Mouse (Mus musculus) layer of hippocampus, adult 11-12 months (tissue): Measurements from ENCODE around the gene Olfr1391.
"Not testable (repeated sequence)": the region's sequence is repeated elsewhere in the genome, so short reads cannot be mapped to it uniquely, and the experiment has no call there.

ENCODE experiments used
- DNase-seq: peaks from one replicate; pipeline ENCODE4 v3.0.0; 2022; ENCODE audit warnings: low spot score

The Olfr1391 gene

GRCm38 (mm10) chr11:49322442-49322841 is at the start of gene Olfr1391:
Gene Olfr1391 (plus strand): TSS chr11:49322742.
- no peak for DNase-seq

DNA sequence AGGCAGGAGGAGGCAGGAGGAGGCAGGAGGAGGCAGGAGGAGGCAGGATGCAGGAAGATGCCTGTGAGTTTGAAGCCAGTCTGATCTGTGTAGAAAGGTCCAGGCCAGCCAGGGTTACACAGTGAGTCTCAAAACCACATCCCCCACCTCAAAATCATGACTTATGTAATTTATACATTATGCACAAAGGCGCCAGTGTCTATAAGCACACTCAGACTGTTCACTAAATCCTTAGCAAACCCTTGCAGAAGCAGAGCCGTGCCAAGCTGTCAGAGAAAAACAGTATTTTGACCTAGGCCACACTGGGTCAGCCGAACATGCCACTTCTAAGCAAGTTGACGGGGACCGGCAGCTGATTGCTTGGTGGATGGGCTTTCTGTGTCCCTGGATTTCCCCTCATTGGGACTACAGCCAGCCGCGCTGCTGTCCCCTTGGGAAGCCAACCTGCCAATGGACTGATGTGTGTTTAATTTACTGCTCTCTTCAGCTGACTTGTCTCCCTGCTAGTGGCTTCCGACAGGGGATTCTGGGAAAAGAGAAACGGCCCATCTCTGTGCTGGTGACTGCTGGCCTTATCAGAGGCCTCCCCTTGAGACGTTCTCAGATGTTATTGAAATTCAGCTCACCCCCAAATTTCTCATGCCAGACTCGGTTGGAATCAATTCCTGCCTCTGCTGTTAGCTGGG is 48.6 kb upstream of the Olfr1391 start:
- DNase-seq, result no peak

GRCm38 (mm10) chr11:49278222-49278621 is 44.3 kb upstream of the Olfr1391 start, which contains the start of gene Olfr1393:
Gene Olfr1393 (plus strand): TSS chr11:49278304.
- DNase-seq, result no peak

GRCm38 (mm10) chr11:49284982-49285381 is 37.6 kb upstream of the Olfr1391 start, which contains the start of gene Olfr1392:
Gene Olfr1392 (plus strand): TSS chr11:49285282.
- not testable (repeated sequence) for DNase-seq

- DNase-seq, result no peak
These were observed 35.3 kb upstream of the Olfr1391 start for GRCm38 (mm10) chr11:49287251-49287650.

GRCm38 (mm10) chr11:49292777-49293176 is 29.8 kb upstream of the Olfr1391 start:
- peak; percentile 35 for DNase-seq

- DNase-seq, result no peak
These were observed 18.1 kb upstream of the Olfr1391 start, which contains the start of gene Olfr10 for GRCm38 (mm10) chr11:49304441-49304840. Gene Olfr10 (plus strand): TSS chr11:49304741.

- DNase-seq, result not testable (repeated sequence)
These were observed 14.0 kb upstream of the Olfr1391 start for GRCm38 (mm10) chr11:49308547-49308946.

GRCm38 (mm10) chr11:49326726-49327125 is 4.2 kb downstream of the Olfr1391 start:
- DNase-seq, result peak; percentile 3

DNA sequence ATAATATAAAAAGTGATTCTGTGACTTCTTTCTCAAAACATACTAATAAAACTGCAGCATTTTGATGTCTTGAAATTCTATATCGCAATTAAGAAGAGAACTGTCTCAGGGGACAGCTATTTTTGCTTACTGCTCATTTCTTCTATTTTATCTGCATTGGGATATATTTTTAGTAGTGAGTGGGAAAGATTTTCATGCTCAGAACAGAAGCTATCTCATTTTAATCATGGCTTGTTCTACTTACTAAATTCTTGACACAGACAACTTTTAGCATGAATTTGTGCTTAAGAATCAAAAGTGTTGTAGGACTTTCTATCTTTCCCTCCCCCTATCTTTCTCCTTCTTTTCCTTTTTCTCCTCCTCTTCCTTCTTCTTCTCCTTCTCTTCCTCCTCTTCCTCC is 7.1 kb downstream of the Olfr1391 start:
- no peak for DNase-seq

DNA sequence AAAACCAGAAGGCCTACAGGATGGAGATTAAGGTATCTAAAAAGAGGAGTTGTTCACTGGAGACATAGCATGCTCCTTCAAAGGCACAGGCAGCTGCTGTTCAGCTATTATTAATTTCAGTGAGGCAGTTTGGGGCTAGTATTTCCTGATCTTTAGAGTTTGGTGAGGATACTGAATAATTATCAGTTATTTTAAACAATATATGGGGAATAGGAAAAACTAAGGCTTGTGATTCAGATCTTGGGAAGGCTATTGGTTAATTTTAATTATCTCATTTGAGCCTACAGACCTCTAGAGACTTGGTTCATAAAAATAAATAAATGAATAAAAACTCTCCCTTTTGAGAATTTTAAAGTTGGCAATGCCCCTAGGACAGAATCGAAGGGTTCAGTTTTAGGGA is 12.3 kb downstream of the Olfr1391 start, which contains the start of gene Olfr1390:
TSS of gene Olfr1390 (plus strand) at position 301 of the 400 bp plus-strand sequence.
- DNase-seq, result no peak

DNA sequence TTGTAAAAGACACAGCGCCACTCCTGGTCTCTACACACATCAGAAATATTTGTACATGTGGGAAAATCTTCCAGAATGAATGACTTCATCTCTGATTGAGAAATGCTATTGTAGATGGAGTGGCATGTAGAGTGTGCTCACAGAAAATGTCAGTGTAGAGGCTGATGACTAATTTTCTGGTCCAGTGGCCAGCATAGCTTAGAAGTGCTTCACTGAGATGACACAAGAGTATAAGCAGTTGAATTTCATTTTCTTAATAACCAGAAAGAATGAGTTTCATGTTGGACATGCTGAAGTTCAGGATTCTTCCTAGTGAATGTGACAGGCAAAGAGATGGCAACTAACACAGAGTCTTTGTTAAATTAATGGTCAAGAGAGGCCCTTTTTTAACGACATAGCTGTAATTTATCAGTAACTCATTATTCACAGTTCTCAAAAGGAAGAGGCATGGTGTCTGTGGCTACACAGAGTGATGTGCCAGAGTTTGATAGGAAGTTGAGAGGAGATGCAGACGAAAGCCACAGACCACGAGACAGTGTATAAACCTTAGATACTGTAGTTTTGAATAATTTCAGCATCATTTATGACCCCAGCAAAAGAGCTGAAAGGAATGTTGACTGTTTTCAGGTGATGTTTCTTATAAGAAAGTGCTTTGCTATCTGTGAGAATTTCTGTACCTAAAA is 14.7 kb downstream of the Olfr1391 start:
- no peak for DNase-seq
